Mouse (Mus musculus) kidney, adult 9 months (tissue): ENCODE measurements around the gene Tcf7.

Experiments
- DNase-seq: peaks from one replicate; pipeline ENCODE4 v3.0.0; 2022

Gene Tcf7

DNA sequence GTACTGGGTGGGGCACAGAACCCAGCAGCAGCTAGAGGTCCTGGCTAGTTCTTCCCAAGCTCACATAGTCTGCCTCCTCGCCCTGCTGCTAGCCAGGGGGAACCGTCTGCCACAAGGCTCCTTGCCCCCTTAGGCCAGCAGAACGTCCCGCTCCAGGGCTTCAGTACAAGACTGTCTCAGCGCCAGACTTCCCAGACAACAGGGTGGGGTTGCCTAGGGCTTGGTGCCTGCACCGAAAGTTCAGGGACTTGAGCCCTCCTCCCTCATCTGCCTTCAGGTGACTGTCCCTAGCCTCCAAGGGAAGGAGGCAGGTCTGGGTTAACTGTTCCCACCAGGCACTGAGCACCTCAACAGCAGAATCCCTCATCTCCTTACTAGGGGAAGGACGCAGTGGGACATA is 17.9 kb downstream of the Tcf7 start:
- DNase-seq = no peak

DNA sequence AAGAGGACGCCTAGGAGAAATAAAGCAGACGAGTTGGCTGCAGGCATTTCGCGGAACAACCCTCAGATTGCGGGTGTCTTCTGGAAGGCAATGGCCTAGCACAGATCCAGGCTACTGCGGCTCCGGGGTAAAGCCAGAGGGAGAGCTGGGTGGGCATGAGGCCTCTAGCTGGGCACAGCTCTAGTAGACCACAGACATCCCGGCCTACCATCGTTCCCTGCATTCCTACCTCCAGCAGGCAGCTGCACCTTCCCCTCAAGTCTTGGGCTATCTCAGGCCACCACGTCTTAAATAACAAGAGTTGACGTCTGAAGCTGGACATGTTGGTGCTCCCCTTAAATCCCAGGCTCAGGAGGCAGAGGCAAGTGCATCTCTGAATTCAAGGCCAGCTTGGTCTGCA is 20.5 kb downstream of the Tcf7 start:
- no peak for DNase-seq

- peak; percentile 69 for DNase-seq
These were observed 20.9 kb downstream of the Tcf7 start for GRCm38 (mm10) chr11:52261937-52262336.

- no peak for DNase-seq
These were observed 21.9 kb downstream of the Tcf7 start for GRCm38 (mm10) chr11:52260878-52261277.

GRCm38 (mm10) chr11:52258711-52259110 is 24.1 kb downstream of the Tcf7 start:
- DNase-seq = no peak

DNA sequence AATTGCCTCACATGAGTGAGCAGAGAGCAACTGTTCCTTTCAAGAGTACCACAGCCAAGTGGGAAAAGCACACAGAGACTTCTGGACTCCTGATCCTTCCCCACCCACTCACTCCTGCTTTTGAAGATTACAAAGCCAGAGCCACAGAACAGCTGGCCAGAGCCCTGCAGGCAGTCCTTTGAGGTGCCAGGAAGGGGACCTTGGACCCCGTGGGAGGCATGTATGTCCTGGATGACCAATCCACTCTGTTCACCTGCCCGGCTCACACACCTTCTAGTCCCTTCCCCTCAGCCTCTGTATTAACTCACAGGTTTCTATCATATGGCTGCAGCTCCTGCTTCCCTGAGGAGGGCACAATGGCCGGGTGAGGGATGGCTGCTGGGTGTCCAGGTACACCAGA is 25.4 kb downstream of the Tcf7 start:
- DNase-seq = peak; percentile 25

- DNase-seq = no peak
These were observed 27.7 kb downstream of the Tcf7 start for GRCm38 (mm10) chr11:52255077-52255476.

GRCm38 (mm10) chr11:52253674-52254375 is 29.0 kb downstream of the Tcf7 start:
- peak; percentile 91 for DNase-seq

- DNase-seq = no peak
These were observed 30.1 kb downstream of the Tcf7 start for GRCm38 (mm10) chr11:52252692-52253091.

DNA sequence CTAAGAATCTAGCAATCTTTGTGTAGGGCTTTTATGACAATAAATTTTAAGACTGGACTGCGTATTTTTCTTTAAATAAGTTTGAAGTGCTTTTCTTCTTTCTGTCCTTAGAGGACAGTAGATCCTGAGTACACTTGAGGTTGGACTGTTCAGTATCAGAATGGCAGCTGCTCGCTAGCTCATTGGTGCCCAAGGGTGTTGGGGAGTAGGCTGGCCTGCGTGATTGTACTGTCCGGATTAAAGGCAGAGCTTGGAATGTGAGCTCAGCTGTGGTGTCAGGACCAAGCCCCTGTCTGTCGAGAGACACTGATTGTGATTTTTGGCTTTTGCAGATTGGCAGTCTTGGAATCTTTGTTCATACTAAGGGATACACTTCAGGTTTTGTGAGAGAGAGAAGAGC is 31.0 kb downstream of the Tcf7 start:
- DNase-seq = no peak

GRCm38 (mm10) chr11:52249452-52249851 is 33.4 kb downstream of the Tcf7 start:
- peak; percentile 82 for DNase-seq

GRCm38 (mm10) chr11:52240898-52241542 is 41.8 kb downstream of the Tcf7 start:
- DNase-seq = no peak

GRCm38 (mm10) chr11:52234509-52234908 is 48.3 kb downstream of the Tcf7 start:
- DNase-seq = peak; percentile 61

DNA sequence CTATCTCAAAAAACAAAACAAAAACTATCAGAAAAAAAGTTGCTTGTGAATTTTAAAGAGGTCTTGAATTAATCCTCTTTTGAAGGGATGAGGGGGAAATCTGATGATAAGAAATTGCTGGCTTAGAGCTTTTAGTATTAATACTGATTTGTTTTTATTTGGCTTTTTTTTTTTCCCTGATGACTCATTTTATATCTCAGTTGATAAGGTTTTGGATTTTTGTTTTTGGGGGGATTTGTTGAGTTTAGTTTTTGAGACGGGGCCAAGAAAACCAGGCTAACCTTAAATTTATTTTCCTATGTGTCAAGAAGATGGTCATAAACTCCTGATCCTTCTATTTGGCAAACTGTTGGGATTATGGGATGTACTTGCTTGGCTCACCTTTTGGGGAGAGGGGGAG is 48.9 kb downstream of the Tcf7 start:
- DNase-seq = no peak

- DNase-seq = no peak
These were observed 49.7 kb downstream of the Tcf7 start for GRCm38 (mm10) chr11:52233043-52233653.

DNA sequence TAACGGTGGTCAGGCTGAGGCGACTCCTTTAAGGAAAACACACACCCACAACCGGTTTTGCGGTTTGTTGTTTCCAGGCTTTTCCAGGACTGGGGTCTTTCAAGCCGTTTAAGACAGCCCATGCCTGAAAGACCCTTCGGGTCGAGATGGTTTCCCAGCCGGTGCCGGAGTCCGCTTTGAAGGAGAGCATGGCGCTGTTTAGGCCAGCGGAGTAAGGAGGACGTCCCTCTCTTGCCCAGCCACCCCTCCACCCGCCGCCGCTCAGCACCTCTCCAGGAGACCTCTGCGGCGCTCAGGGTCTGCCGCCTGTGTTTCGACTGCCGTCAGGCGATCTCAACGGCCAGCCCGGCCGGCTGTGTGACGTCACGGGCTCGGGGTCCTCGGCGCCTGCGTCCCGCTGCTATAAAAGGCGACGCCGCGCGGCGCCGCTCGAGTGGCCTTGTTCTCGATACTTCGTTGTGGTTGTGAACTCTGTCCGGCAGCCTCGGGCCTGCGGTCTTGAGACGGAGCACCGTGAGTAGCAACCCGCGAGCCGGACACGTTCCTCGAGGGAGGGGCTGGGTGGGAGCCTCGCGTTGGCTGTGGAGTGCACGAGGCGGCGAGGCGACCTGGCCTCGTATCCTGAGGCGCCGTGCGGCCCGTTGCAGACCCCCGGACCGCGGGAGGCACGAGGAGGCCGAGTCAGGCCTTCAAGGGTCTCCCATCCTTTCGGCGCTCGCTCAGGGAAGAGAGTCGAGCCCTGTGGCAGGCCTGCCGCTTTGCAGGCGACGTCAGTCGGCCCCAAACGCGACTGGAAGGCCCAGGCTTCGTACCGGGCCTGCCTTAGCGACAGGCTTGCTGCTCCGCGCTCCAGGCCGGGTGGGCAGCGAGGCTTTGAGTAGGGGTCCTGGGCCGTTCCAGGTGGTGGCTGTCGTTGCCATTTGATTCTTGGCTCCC is 50.9 kb downstream of the Tcf7 start, which contains the start of gene Skp1a:
Gene Skp1a (plus strand): TSS at position 390 of the 936 bp plus-strand sequence.
- DNase-seq = peak; percentile 92

- no peak for DNase-seq
These were observed 52.1 kb downstream of the Tcf7 start for GRCm38 (mm10) chr11:52230694-52231093.

DNA sequence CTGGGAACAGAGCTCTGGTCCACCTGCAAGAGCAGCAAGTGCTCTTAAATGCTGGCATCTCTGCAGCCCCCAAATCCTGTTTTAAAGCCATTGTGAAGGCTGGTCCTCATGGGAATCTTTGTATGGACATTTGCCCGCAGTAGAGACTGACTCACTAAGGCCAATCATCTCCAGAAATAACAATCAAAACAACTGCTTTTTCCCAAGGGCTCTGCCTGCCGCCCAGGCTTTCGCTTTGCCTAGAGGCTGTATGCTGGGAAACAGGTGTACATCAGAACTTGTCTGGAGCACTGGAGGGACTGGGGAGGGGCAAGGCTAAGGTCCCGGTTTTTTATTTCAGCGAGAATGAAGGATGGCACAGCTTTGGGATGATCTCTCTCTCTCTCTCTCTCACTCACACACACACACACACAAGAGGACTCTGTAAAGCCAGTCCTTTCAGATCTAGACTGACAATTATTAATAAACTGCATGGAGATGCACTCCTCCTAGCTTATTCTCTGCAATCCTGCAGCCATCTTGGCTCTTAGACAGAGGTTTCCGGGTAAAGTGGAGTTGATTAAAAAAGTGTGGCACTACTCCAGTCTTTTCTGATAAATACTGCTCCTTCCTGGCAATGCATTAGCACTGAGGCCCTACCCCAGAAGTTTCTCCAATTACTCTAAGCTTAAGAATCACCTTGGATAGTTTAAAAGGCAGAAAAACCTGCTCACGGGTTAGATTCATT is 53.9 kb downstream of the Tcf7 start:
- no peak for DNase-seq

DNA sequence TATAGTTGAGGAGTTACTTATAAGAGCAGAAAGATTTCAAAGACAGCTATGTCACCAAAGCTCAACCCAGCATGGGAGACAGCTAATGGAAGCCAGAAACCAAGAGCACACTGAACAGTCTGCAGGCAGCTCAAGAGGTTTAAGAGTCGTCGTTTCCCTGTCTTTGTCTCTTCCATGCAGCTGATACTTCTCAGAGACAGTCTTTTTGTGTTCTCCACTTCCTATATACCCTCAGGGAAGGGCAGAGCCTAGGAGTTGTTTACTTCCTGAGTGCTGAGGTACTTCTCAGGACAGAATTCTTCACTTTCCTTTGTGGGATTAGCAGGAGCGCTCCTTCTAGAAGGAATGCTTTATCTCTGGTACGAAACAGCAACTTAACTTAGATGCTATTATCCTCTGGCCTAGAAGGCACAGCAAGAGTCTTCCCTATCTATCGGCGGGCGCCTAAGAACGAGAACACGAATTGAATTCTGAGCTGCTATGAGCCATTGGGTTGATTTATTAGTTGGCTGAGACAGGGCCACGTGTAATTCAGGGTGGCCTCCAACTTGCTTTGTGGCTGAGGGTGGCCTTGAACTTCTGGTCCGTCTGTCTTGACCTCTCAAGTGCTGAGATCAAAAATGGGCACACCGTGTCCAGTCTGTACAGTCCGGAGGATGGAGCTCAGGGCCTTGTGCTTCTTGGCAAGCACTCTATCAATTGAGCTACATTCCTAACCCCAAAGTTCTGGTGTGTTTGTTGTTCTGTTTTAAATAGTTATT is 55.2 kb downstream of the Tcf7 start:
- DNase-seq = no peak

DNA sequence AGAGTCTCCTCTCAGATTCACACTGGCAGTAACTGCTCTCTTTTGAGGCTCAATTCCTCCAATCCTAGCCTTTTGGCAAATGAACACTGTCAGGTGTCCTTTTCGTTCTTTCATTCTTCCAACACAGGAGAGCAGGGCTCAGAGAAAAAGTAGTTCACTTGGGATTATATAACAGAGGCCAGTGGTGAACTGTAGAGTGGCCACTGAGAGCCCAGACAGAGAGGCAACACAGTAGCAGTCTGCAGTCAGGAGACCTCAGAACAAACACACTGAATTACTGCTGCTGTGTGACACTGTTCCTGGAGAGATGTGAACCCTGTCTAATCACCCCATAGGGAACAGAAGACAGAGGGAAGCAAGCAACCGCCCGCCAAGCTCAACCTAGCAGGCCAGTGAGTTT is 55.8 kb downstream of the Tcf7 start:
- DNase-seq = peak; percentile 64

GRCm38 (mm10) chr11:52225986-52226599 is 56.7 kb downstream of the Tcf7 start:
- no peak for DNase-seq
